Mouse (Mus musculus) ES-Bruce4 (cell line): ENCODE data around the gene Plpp6.

Experiments
- CTCF ChIP-seq: IDR thresholded peaks from one replicate; pipeline ENCODE4 v1.8.1; 2011; ENCODE audit warnings: low read depth, low read length
- EP300 ChIP-seq: IDR thresholded peaks from 2 replicates; pipeline ENCODE4 v1.6.1; 2011; ENCODE audit warnings: low read depth, low read length; ENCODE audit not compliant: insufficient read depth
- POLR2A ChIP-seq: IDR thresholded peaks from one replicate; pipeline ENCODE4 v1.8.1; 2011; ENCODE audit warnings: low read length; ENCODE audit not compliant: insufficient read depth

DNA sequence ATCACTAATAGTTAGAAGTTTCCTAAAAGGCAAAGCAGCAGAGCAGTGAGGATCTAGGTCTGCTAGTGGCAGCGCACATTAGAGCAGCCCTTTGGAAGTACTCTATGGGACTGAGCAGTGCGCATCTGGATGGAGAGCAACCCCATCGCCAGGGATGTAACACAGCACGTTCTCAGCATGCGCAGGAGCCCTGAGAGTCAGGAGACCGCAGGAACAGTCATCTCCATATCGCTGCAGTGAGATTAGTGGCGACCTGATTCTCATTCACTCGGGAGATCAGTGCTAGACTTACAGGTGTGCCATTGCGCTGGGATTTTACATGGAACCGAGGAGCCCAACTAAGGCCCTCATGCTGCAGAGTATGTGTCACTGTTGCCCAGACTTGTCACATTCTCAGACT, 45.3 kb downstream of the Plpp6 start:
- no peak for TF ChIP-seq CTCF
- TF ChIP-seq POLR2A, result no peak
- TF ChIP-seq EP300, result 0 out of 2 replicates have a peak, but pooled peaks have one; percentile 39
